Mouse (Mus musculus) kidney, adult 2 months (tissue): Measurements from ENCODE around the gene Stard13. TPM values are rescaled to one million over a fixed set of nuclear protein-coding genes. Genes with fewer than 3 reads are reported as not detected.
A peak's percentile ranks its signal among the peaks of the same experiment; 100 is the strongest.

Experiments
- DNase-seq: peaks from one replicate; pipeline ENCODE4 v3.0.0; 2021
- H3K27ac ChIP-seq: fragments of 200-500 bp; 2 replicates; pipeline ENCODE4 v1.5.1; 2012; ENCODE audit warnings: low read depth, low read length, control low read depth, inconsistent platforms; ENCODE audit not compliant: insufficient read depth
- H3K27me3 ChIP-seq: fragments of 200-500 bp; replicated peaks from 2 replicates; pipeline ENCODE4 v1.6.1; 2012; ENCODE audit warnings: mild to moderate bottlenecking, moderate library complexity, low read length, inconsistent platforms; ENCODE audit not compliant: control insufficient read depth, insufficient read depth
- H3K36me3 ChIP-seq: fragments of 200-500 bp; 2 replicates; pipeline ENCODE4 v1.6.1; 2012; ENCODE audit warnings: mild to moderate bottlenecking, moderate library complexity, low read length, inconsistent platforms; ENCODE audit not compliant: control insufficient read depth, insufficient read depth
- H3K4me1 ChIP-seq: fragments of 200-500 bp; 2 replicates; pipeline ENCODE4 v1.6.1; 2011; ENCODE audit warnings: low read length; ENCODE audit not compliant: control insufficient read depth, insufficient read depth
- H3K4me3 ChIP-seq: fragments of 200-500 bp; 2 replicates; pipeline ENCODE4 v1.5.1; 2011; ENCODE audit warnings: mild to moderate bottlenecking, low read depth, low read length, control low read depth; ENCODE audit not compliant: insufficient read depth
- CTCF ChIP-seq: fragments of 200-500 bp; conservative IDR thresholded peaks from 2 replicates; pipeline ENCODE4 v1.5.1; 2011; ENCODE audit warnings: low read depth, mild to moderate bottlenecking, control low read depth, low read length, moderate library complexity, mixed read lengths; ENCODE audit not compliant: insufficient read depth, insufficient read length
- POLR2A ChIP-seq: fragments of 200-500 bp; IDR thresholded peaks from one replicate; pipeline ENCODE4 v1.6.1; 2011; ENCODE audit warnings: low read depth, low read length, control low read depth
- WGBS: fragments of 180-500 bp; shearing (Covaris S2); methylation state at CpG from one replicate; pipeline ENCODE4 v1.1.7; 2018; 5-methylcytosine and 5-hydroxymethylcytosine counted together
- polyA plus RNA-seq: library from polyadenylated mRNA; depleted of rRNA; stranded (reverse); fragments of >200 nt; gene quantifications from 2 replicates; pipeline ENCODE4 v1.2.3, GENCODE M21; 2012

Stard13 gene
- polyA plus RNA-seq, 1 experiment, result 7.3 TPM

GRCm38 (mm10) chr5:151105054-151105971 is 128.3 kb downstream of the Stard13 start:
- no peaks in the 10 kb centered on the region for H3K27me3 ChIP-seq
- TF ChIP-seq POLR2A (no peak), CTCF (no peak)
- 57% methylated on average over 10 of the region's 10 CpGs for WGBS
- H3K36me3 ChIP-seq, result no peaks in the 10 kb centered on the region
- DNase-seq, result no peak
- peak overlapping the region; percentile 59 for H3K27ac ChIP-seq
- H3K4me3 ChIP-seq, result no peak overlapping the region
- peaks cover 23% of the 10 kb centered on the region for H3K4me1 ChIP-seq

- 54% methylated on average over 9 of the region's 9 CpGs for WGBS
- DNase-seq, result peak; percentile 53
These were observed 129.1 kb downstream of the Stard13 start for GRCm38 (mm10) chr5:151104354-151105053.

GRCm38 (mm10) chr5:151103284-151103683 is 130.4 kb downstream of the Stard13 start:
- no peaks in the 10 kb centered on the region for H3K36me3 ChIP-seq
- no peak overlapping the region for H3K4me3 ChIP-seq
- H3K4me1 ChIP-seq, result peaks cover 16% of the 10 kb centered on the region
- H3K27ac ChIP-seq, result peak overlapping the region; percentile 68
- peak; percentile 57 for DNase-seq
- WGBS, result 48% methylated on average over 4 of the region's 4 CpGs
- H3K27me3 ChIP-seq, result no peaks in the 10 kb centered on the region
- TF ChIP-seq POLR2A (no peak), CTCF (no peak)

More at GRCm38 (mm10) chr5:151104354-151105053, 129.1 kb downstream of the Stard13 start:
- Histone ChIP-seq H3K36me3 (no peaks in the 10 kb centered on the region), H3K27ac (peak overlapping the region; percentile 59), H3K4me3 (no peak overlapping the region), H3K27me3 (no peaks in the 10 kb centered on the region), H3K4me1 (peaks cover 21% of the 10 kb centered on the region)
- TF ChIP-seq POLR2A (no peak), CTCF (no peak)

- Histone ChIP-seq H3K27me3 (no peaks in the 10 kb centered on the region), H3K4me3 (no peak overlapping the region), H3K4me1 (peaks cover 12% of the 10 kb centered on the region), H3K36me3 (no peaks in the 10 kb centered on the region), H3K27ac (no peak overlapping the region)
- 69% methylated on average over 2 of the region's 2 CpGs for WGBS
- TF ChIP-seq CTCF, result peak; percentile 25
- TF ChIP-seq POLR2A, result no peak
- DNase-seq, result no peak
These were observed 131.4 kb downstream of the Stard13 start for GRCm38 (mm10) chr5:151102262-151102661.

GRCm38 (mm10) chr5:151096012-151096411 is 137.6 kb downstream of the Stard13 start:
- 83% methylated on average over 6 of the region's 6 CpGs for WGBS
- no peaks in the 10 kb centered on the region; the same call in 1 of the 2 replicates for H3K4me1 ChIP-seq
- H3K4me3 ChIP-seq, result no peak overlapping the region
- H3K27ac ChIP-seq, result peak overlapping the region; percentile 27; the same call in 1 of the 2 replicates
- H3K36me3 ChIP-seq, result no peaks in the 10 kb centered on the region
- no peaks in the 10 kb centered on the region for H3K27me3 ChIP-seq
- DNase-seq, result peak; percentile 46
- TF ChIP-seq POLR2A (no peak), CTCF (no peak)

GRCm38 (mm10) chr5:151092886-151093665 is 140.6 kb downstream of the Stard13 start:
- no peaks in the 10 kb centered on the region; the same call in 1 of the 2 replicates for H3K4me1 ChIP-seq
- 69% methylated on average over 3 of the region's 3 CpGs for WGBS
- DNase-seq, result no peak
- TF ChIP-seq CTCF, result no peak
- no peak for TF ChIP-seq POLR2A
- no peaks in the 10 kb centered on the region for H3K36me3 ChIP-seq
- no peak overlapping the region for H3K4me3 ChIP-seq
- H3K27ac ChIP-seq, result no peak overlapping the region
- H3K27me3 ChIP-seq, result no peaks in the 10 kb centered on the region
